Mouse (Mus musculus) WW6 (cell line): ENCODE measurements around the gene Gm17545.

Experiments
- DNase-seq: peaks from one replicate; pipeline ENCODE4 v3.0.0-alpha.2; 2013; ENCODE audit warnings: low read depth, low spot score

The Gm17545 gene

GRCm38 (mm10) chr9:22488963-22489362 lies 34.9 kb downstream of the Gm17545 start:
- DNase-seq: no peak

GRCm38 (mm10) chr9:22494203-22494807 lies 40.2 kb downstream of the Gm17545 start:
- no peak for DNase-seq

- no peak for DNase-seq
These were observed 41.0 kb downstream of the Gm17545 start for GRCm38 (mm10) chr9:22495133-22495532.

GRCm38 (mm10) chr9:22497021-22497767 lies 43.1 kb downstream of the Gm17545 start:
- no peak for DNase-seq

DNA sequence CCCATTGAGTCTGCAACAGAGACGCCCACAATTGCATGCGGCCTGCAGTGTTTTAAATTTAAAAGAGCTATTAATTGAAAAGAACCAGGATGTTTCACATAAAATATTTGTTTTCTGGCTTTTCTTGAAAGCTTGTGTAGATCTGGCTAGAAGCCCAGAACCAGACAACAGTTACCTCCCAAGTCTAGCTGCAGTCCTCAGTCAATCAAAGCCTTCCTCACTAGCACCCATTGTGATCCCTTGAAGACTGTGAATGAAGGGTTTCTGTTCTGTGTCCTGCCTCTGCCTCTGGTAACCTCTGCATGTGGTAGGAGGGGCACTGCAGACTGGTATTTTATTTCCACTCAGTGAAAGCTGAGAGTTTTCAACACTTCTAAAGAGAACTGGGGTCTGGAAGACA lies 48.9 kb downstream of the Gm17545 start:
- DNase-seq: no peak

DNA sequence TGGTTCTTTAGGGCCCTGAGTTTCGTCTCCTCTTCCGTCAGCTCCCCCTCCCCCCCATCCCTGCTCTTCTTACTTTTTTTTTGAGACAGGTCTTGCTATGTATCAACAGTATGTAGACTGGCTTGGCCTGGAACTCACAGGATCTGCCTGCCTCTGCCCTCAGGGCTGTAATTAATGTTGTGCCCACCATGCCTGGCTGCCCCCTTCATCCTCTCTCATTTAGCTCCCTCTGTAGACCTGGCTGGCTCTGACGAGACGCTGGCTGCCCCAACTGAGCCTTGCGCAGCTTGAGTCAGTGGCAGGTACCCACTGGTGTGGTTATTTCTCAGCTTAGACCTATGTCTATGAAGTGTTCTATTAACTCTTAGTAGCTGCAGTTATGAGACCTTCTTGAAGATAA lies 49.5 kb downstream of the Gm17545 start:
- DNase-seq: no peak

DNA sequence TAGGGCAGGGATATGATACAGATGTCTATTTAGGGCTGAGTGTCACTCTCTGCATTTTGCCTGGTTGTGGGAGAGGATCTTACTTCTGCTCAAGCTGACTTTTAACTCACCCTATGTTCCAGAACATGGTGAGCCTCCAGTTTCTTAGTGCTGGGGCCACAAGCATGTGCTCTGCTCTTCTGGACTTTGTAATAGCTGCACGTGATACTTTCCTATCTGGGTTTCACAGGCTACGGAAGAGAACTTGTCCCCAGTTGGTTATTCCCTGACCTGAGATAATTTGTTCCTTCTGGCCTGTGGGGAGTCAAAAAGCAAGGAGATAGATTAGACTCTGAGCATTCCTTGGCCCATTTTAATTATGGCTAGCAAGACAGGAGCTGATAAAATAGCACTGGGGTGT lies 51.5 kb downstream of the Gm17545 start:
- DNase-seq: no peak
